ENCODE assay signal across 8 mouse cellular contexts in genomic region chr12:81860308-81861181, GRCm38 (mm10). TPM values are rescaled to one million over a fixed set of nuclear protein-coding genes. Genes with fewer than 3 reads are reported as not detected.
DNase-seq lines count a peak whose midpoint lies in the region; ATAC-seq and TF ChIP-seq lines count a peak whose summit lies in the region.

No protein-coding gene starts in this region.

- peaks cover 50% of the 10 kb centered on the region for H3K4me1 ChIP-seq in embryonic facial prominence, embryonic 15.5 days
- peaks cover 70% of the 10 kb centered on the region for H3K4me1 ChIP-seq in heart, embryonic 13.5 days
- peaks cover 15% of the 10 kb centered on the region for H3K4me1 ChIP-seq in kidney, postnatal 0 days (replicated peaks; ENCODE audit: insufficient read depth, low read length)
- peaks cover 20% of the 10 kb centered on the region for H3K4me1 ChIP-seq in liver, postnatal 0 days (ENCODE audit: insufficient read depth)
- peaks cover 22% of the 10 kb centered on the region for H3K4me1 ChIP-seq in neural tube, embryonic 12.5 days

- under 1% methylated on average over 97 of the region's 107 CpGs for WGBS in embryonic facial prominence, embryonic 15.5 days
- WGBS in heart, embryonic 13.5 days = under 1% methylated on average over 103 of the region's 107 CpGs
- under 1% methylated on average over 78 of the region's 107 CpGs for WGBS in kidney, postnatal 0 days
- WGBS in liver, postnatal 0 days (ENCODE audit: insufficient replicate concordance) = under 1% methylated on average over 86 of the region's 107 CpGs
- WGBS in neural tube, embryonic 12.5 days = under 1% methylated on average over 106 of the region's 107 CpGs

- peak; percentile 72 for ATAC-seq in embryonic facial prominence, embryonic 15.5 days (ENCODE audit: insufficient number of reproducible peaks, low FRiP score, low TSS enrichment, low read depth)
- ATAC-seq in heart, embryonic 13.5 days (ENCODE audit: extremely low read depth, insufficient number of reproducible peaks, low FRiP score, low TSS enrichment) = peak; percentile 49
- ATAC-seq in kidney, postnatal 0 days (replicated peaks; ENCODE audit: low FRiP score, low read depth) = peak; percentile 49
- ATAC-seq in liver, postnatal 0 days = peak; percentile 51
- peak; percentile 86 for ATAC-seq in neural tube, embryonic 12.5 days (ENCODE audit: low FRiP score, low read depth)

- TF ChIP-seq EP300 in liver, postnatal 0 days (IDR thresholded peaks at IDR 0.05; ENCODE audit: low read depth) = no peak

- peaks cover 5% of the 10 kb centered on the region for H3K79me3 ChIP-seq in C2C12 (ENCODE audit: low read depth)

- H3K4me2 ChIP-seq in embryonic facial prominence, embryonic 15.5 days (replicated peaks) = peak overlapping the region; percentile 54
- H3K4me2 ChIP-seq in heart, embryonic 13.5 days = peak overlapping the region; percentile 85
- peak overlapping the region; percentile 74 for H3K4me2 ChIP-seq in kidney, postnatal 0 days (ENCODE audit: low read length)
- H3K4me2 ChIP-seq in liver, postnatal 0 days (ENCODE audit: low read depth, low read length) = peak overlapping the region; percentile 89
- H3K4me2 ChIP-seq in neural tube, embryonic 12.5 days (replicated peaks) = peak overlapping the region; percentile 75

- H3K4me3 ChIP-seq in C2C12 (ENCODE audit: insufficient read depth, poor library complexity, severe bottlenecking) = peak overlapping the region; percentile 80
- peak overlapping the region; percentile 92 for H3K4me3 ChIP-seq in embryonic facial prominence, embryonic 15.5 days (replicated peaks)
- H3K4me3 ChIP-seq in heart, embryonic 13.5 days = peak overlapping the region; percentile 98
- H3K4me3 ChIP-seq in kidney, postnatal 0 days (replicated peaks; ENCODE audit: low read depth, low read length) = peak overlapping the region; percentile 89
- peak overlapping the region; percentile 85 for H3K4me3 ChIP-seq in liver, postnatal 0 days (ENCODE audit: low read depth, low read length)
- H3K4me3 ChIP-seq in neural tube, embryonic 12.5 days = peak overlapping the region; percentile 97

- no peaks in the 10 kb centered on the region for H3K27me3 ChIP-seq in C2C12 (ENCODE audit: control insufficient read depth, insufficient read depth, insufficient read length)
- no peaks in the 10 kb centered on the region for H3K27me3 ChIP-seq in embryonic facial prominence, embryonic 15.5 days
- no peaks in the 10 kb centered on the region for H3K27me3 ChIP-seq in heart, embryonic 13.5 days (replicated peaks)
- H3K27me3 ChIP-seq in kidney, postnatal 0 days (ENCODE audit: insufficient read depth, low read length) = no peaks in the 10 kb centered on the region
- H3K27me3 ChIP-seq in liver, postnatal 0 days (ENCODE audit: insufficient read depth, low read length) = peaks cover 7% of the 10 kb centered on the region; the same call in 1 of the 2 replicates
- no peaks in the 10 kb centered on the region for H3K27me3 ChIP-seq in neural tube, embryonic 12.5 days (replicated peaks)

- H3K36me3 ChIP-seq in C2C12 (ENCODE audit: control insufficient read depth, insufficient read depth) = no peaks in the 10 kb centered on the region
- no peaks in the 10 kb centered on the region for H3K36me3 ChIP-seq in embryonic facial prominence, embryonic 15.5 days
- no peaks in the 10 kb centered on the region for H3K36me3 ChIP-seq in heart, embryonic 13.5 days
- no peaks in the 10 kb centered on the region for H3K36me3 ChIP-seq in kidney, postnatal 0 days (ENCODE audit: insufficient read depth, low read length)
- no peaks in the 10 kb centered on the region for H3K36me3 ChIP-seq in liver, postnatal 0 days (replicated peaks; ENCODE audit: insufficient read depth, low read length)
- no peaks in the 10 kb centered on the region for H3K36me3 ChIP-seq in neural tube, embryonic 12.5 days

- H3K9ac ChIP-seq in embryonic facial prominence, embryonic 15.5 days = peak overlapping the region; percentile 90
- peak overlapping the region; percentile 94 for H3K9ac ChIP-seq in heart, embryonic 13.5 days
- H3K9ac ChIP-seq in kidney, postnatal 0 days (ENCODE audit: low read depth, low read length) = peak overlapping the region; percentile 93
- peak overlapping the region; percentile 83 for H3K9ac ChIP-seq in liver, postnatal 0 days (replicated peaks)
- peak overlapping the region; percentile 95 for H3K9ac ChIP-seq in neural tube, embryonic 12.5 days

- TF ChIP-seq CTCF in C2C12 (IDR thresholded peaks at IDR 0.05; ENCODE audit: control insufficient read depth, insufficient read depth, insufficient read length) = no peak
- TF ChIP-seq CTCF in kidney, postnatal 0 days (IDR thresholded peaks at IDR 0.05; ENCODE audit: low read depth) = peak; percentile 7; the same call in 1 of the 2 replicates
- 0 out of 2 replicates have a peak, but pooled peaks have one; percentile 5 for TF ChIP-seq CTCF in liver, postnatal 0 days (IDR thresholded peaks at IDR 0.05; ENCODE audit: low read depth)

- H3K27ac ChIP-seq in embryonic facial prominence, embryonic 15.5 days (replicated peaks) = peak overlapping the region; percentile 93
- peak overlapping the region; percentile 94 for H3K27ac ChIP-seq in heart, embryonic 13.5 days (replicated peaks)
- H3K27ac ChIP-seq in kidney, postnatal 0 days = peak overlapping the region; percentile 91
- peak overlapping the region; percentile 86 for H3K27ac ChIP-seq in liver, postnatal 0 days (ENCODE audit: low read depth)
- H3K27ac ChIP-seq in neural tube, embryonic 12.5 days = peak overlapping the region; percentile 90

- peak; percentile 69 to 75 for DNase-seq in adrenal gland, postnatal 36 days
- peak; percentile 82 for DNase-seq in kidney, postnatal 0 days (ENCODE audit: low spot score)
- peak; percentile 62 for DNase-seq in liver, postnatal 0 days
- DNase-seq in telencephalon, adult 2 months (ENCODE audit: low read depth, low spot score) = peak; percentile 33

- H3ac ChIP-seq in C2C12 (ENCODE audit: control insufficient read depth, insufficient read length, low read depth) = peak overlapping the region; percentile 97

- H3K9me3 ChIP-seq in embryonic facial prominence, embryonic 15.5 days (replicated peaks) = no peaks in the 10 kb centered on the region
- H3K9me3 ChIP-seq in heart, embryonic 13.5 days = no peaks in the 10 kb centered on the region
- H3K9me3 ChIP-seq in kidney, postnatal 0 days (replicated peaks; ENCODE audit: low read length) = no peaks in the 10 kb centered on the region
- no peaks in the 10 kb centered on the region for H3K9me3 ChIP-seq in liver, postnatal 0 days (ENCODE audit: low read length)
- no peaks in the 10 kb centered on the region for H3K9me3 ChIP-seq in neural tube, embryonic 12.5 days

- H3K79me2 ChIP-seq in C2C12 (ENCODE audit: control insufficient read depth, insufficient read depth) = peaks cover 35% of the 10 kb centered on the region

TF ChIP-seq in C2C12, 6 proteins besides CTCF, POLR2A, EP300 and RAD21:
- TF ChIP-seq CEBPB (IDR thresholded peaks at IDR 0.05; ENCODE audit: low read depth) (no peak), MYOD1 (IDR thresholded peaks at IDR 0.05; ENCODE audit: control insufficient read depth, insufficient read length, low read depth) (no peak), USF1 (IDR thresholded peaks at IDR 0.05; ENCODE audit: low read depth) (no peak), MAX (IDR thresholded peaks at IDR 0.05) (no peak)

RNA-seq across cellular contexts. Expression of gene Pcnx, which starts 0.7 kb away (rescaled TPM):
- 9.1 TPM for polyA plus RNA-seq in C2C12 (2012; fragmentation: generic; extraction: Trizol)
- 10 to 100 TPM; 52.7 to 54.6 TPM for total RNA-seq in adrenal gland, postnatal 36 days (2021)
- polyA plus RNA-seq in embryonic facial prominence, embryonic 15.5 days (2015; fragmentation: Nextera tagmentation; extraction: Ambion mirVana) = 11.0 and 12.4 TPM in 2 replicates
- 8.8 and 9.0 TPM in 2 replicates for polyA plus RNA-seq in heart, embryonic 13.5 days (2015; fragmentation: Nextera tagmentation; extraction: Ambion mirVana)
- 8.9 and 9.2 TPM in 2 replicates for polyA plus RNA-seq in kidney, postnatal 0 days (2015; fragmentation: Nextera tagmentation; extraction: Ambion mirVana)
- polyA plus RNA-seq in liver, postnatal 0 days (2015; fragmentation: Nextera tagmentation; extraction: Ambion mirVana) = 2.4 and 2.7 TPM in 2 replicates
- 11.7 and 12.4 TPM in 2 replicates for polyA plus RNA-seq in neural tube, embryonic 12.5 days (2016; fragmentation: Nextera tagmentation; extraction: Ambion mirVana)

Comparison
In these comparisons a context has a peak if more than half of its experiments do, and no peak if none do; other contexts are left out.
1. Peak in every context shown above with its lines: DNase-seq, ATAC-seq, H3K4me3 ChIP-seq and H3K27ac ChIP-seq.